Mouse (Mus musculus): ENCODE data around the gene Gm44973. TPM values are rescaled to one million over a fixed set of nuclear protein-coding genes. Genes with fewer than 3 reads are reported as not detected.

Gm44973 gene
- polyA plus RNA-seq, 1 experiment from 2014 or later: not detected

- Histone ChIP-seq H3K27me3 (ENCODE audit: insufficient read depth, low read length) (0 out of 2 replicates have a peak, but pooled peaks cover 3% of the 10 kb centered on the region), H3K4me2 (peak overlapping the region; percentile 8; the same call in 1 of the 2 replicates), H3K27ac (ENCODE audit: low read depth) (no peak overlapping the region), H3K9ac (no peak overlapping the region), H3K36me3 (ENCODE audit: insufficient read depth) (peaks cover 24% of the 10 kb centered on the region), H3K4me1 (ENCODE audit: insufficient read depth) (peaks cover 9% of the 10 kb centered on the region; the same call in 1 of the 2 replicates), H3K9me3 (ENCODE audit: low read depth, low read length) (peaks cover 6% of the 10 kb centered on the region; the same call in 1 of the 2 replicates), H3K4me3 (ENCODE audit: low read depth, low read length) (0 out of 2 replicates have a peak overlapping the region, but pooled peaks have one; percentile 4)
- no peak for TF ChIP-seq CTCF (IDR thresholded peaks at IDR 0.05; ENCODE audit: low read depth)
- ATAC-seq (ENCODE audit: insufficient read depth) (no peak), DNase-seq (no peak)
- WGBS: 46% methylated on average over 55 of the region's 55 CpGs
Measured at GRCm38 (mm10) chr7:4993347-4993998, 21.8 kb upstream of the Gm44973 start.

GRCm38 (mm10) chr7:4993999-4994788 lies 21.1 kb upstream of the Gm44973 start:
- no peak for TF ChIP-seq CTCF (IDR thresholded peaks at IDR 0.05; ENCODE audit: low read depth)
- H3K27me3 ChIP-seq (ENCODE audit: insufficient read depth, low read length): 0 out of 2 replicates have a peak, but pooled peaks cover 3% of the 10 kb centered on the region
- H3K4me2 ChIP-seq: peak overlapping the region; percentile 66; the same call in 1 of the 2 replicates
- H3K36me3 ChIP-seq (ENCODE audit: insufficient read depth): peaks cover 24% of the 10 kb centered on the region
- H3K4me1 ChIP-seq (ENCODE audit: insufficient read depth): peaks cover 9% of the 10 kb centered on the region; the same call in 1 of the 2 replicates
- no peak for ATAC-seq (ENCODE audit: insufficient read depth)
- DNase-seq: no peak
- H3K27ac ChIP-seq (ENCODE audit: low read depth): no peak overlapping the region
- H3K9ac ChIP-seq: no peak overlapping the region
- WGBS: 53% methylated on average over 59 of the region's 59 CpGs
- H3K9me3 ChIP-seq (ENCODE audit: low read depth, low read length): peaks cover 6% of the 10 kb centered on the region; the same call in 1 of the 2 replicates
- H3K4me3 ChIP-seq (ENCODE audit: low read depth, low read length): peak overlapping the region; percentile 67

GRCm38 (mm10) chr7:4995268-4996002 lies 19.9 kb upstream of the Gm44973 start:
- H3K9me3 ChIP-seq (ENCODE audit: low read depth, low read length): peaks cover 6% of the 10 kb centered on the region; the same call in 1 of the 2 replicates
- ATAC-seq (ENCODE audit: insufficient read depth): peak; percentile 13; the same call in 1 of the 2 replicates
- TF ChIP-seq CTCF (IDR thresholded peaks at IDR 0.05; ENCODE audit: low read depth): no peak

GRCm38 (mm10) chr7:4996003-4996895 lies 19.0 kb upstream of the Gm44973 start, which contains the start of gene Zfp579:
TSS of gene Zfp579 (minus strand) at chr7:4996158.
- WGBS: 5% methylated on average over 15 of the region's 26 CpGs
- Histone ChIP-seq H3K4me3 (ENCODE audit: low read depth, low read length) (peak within 1 kb of the TSS; percentile 67), H3K9me3 (ENCODE audit: low read depth, low read length) (peaks cover 6% of the 10 kb centered on the region; the same call in 1 of the 2 replicates), H3K4me1 (ENCODE audit: insufficient read depth) (peaks cover 9% of the 10 kb centered on the region; the same call in 1 of the 2 replicates), H3K9ac (peak within 1 kb of the TSS; percentile 85), H3K36me3 (ENCODE audit: insufficient read depth) (peaks cover 24% of the 10 kb centered on the region), H3K27me3 (ENCODE audit: insufficient read depth, low read length) (0 out of 2 replicates have a peak, but pooled peaks cover 3% of the 10 kb centered on the region), H3K27ac (ENCODE audit: low read depth) (peak within 1 kb of the TSS; percentile 74), H3K4me2 (peak within 1 kb of the TSS; percentile 66)
- DNase-seq: peak; percentile 95
- TF ChIP-seq CTCF (IDR thresholded peaks at IDR 0.05; ENCODE audit: low read depth): no peak
- ATAC-seq (ENCODE audit: insufficient read depth): peak; percentile 89

More at GRCm38 (mm10) chr7:4995268-4996002, 19.9 kb upstream of the Gm44973 start:
- Histone ChIP-seq H3K27ac (ENCODE audit: low read depth) (peak overlapping the region; percentile 74; the same call in 1 of the 2 replicates), H3K9ac (peak overlapping the region; percentile 85), H3K36me3 (ENCODE audit: insufficient read depth) (peaks cover 24% of the 10 kb centered on the region), H3K4me3 (ENCODE audit: low read depth, low read length) (peak overlapping the region; percentile 67), H3K27me3 (ENCODE audit: insufficient read depth, low read length) (0 out of 2 replicates have a peak, but pooled peaks cover 3% of the 10 kb centered on the region), H3K4me1 (ENCODE audit: insufficient read depth) (peaks cover 9% of the 10 kb centered on the region; the same call in 1 of the 2 replicates), H3K4me2 (peak overlapping the region; percentile 66)
- 7% methylated on average over 19 of the region's 19 CpGs for WGBS
- DNase-seq: no peak

GRCm38 (mm10) chr7:4996934-4997333 lies 18.4 kb upstream of the Gm44973 start:
- ATAC-seq (ENCODE audit: insufficient read depth) (no peak), DNase-seq (peak; percentile 33)
- Histone ChIP-seq H3K9ac (no peak overlapping the region), H3K9me3 (ENCODE audit: low read depth, low read length) (peaks cover 6% of the 10 kb centered on the region; the same call in 1 of the 2 replicates), H3K4me1 (ENCODE audit: insufficient read depth) (peaks cover 9% of the 10 kb centered on the region; the same call in 1 of the 2 replicates), H3K36me3 (ENCODE audit: insufficient read depth) (peaks cover 20% of the 10 kb centered on the region), H3K27me3 (ENCODE audit: insufficient read depth, low read length) (0 out of 2 replicates have a peak, but pooled peaks cover 3% of the 10 kb centered on the region), H3K27ac (ENCODE audit: low read depth) (peak overlapping the region; percentile 74), H3K4me2 (peak overlapping the region; percentile 66), H3K4me3 (ENCODE audit: low read depth, low read length) (peak overlapping the region; percentile 67)
- WGBS: 57% methylated on average over 6 of the region's 8 CpGs
- TF ChIP-seq CTCF (IDR thresholded peaks at IDR 0.05; ENCODE audit: low read depth): no peak
